Mouse (Mus musculus) c-Kit-positive CD71-positive TER-119-positive erythroid progenitor cells, embryonic 14.5 days (primary cell): Measurements from ENCODE around the gene Kng2.
"Not testable (repeated sequence)": the region's sequence is repeated elsewhere in the genome, so short reads cannot be mapped to it uniquely, and the experiment has no call there.

Experiments used
- DNase-seq: peaks from one replicate; pipeline ENCODE4 v3.0.0-alpha.2; 2013; ENCODE audit warnings: low spot score

The Kng2 gene

DNA sequence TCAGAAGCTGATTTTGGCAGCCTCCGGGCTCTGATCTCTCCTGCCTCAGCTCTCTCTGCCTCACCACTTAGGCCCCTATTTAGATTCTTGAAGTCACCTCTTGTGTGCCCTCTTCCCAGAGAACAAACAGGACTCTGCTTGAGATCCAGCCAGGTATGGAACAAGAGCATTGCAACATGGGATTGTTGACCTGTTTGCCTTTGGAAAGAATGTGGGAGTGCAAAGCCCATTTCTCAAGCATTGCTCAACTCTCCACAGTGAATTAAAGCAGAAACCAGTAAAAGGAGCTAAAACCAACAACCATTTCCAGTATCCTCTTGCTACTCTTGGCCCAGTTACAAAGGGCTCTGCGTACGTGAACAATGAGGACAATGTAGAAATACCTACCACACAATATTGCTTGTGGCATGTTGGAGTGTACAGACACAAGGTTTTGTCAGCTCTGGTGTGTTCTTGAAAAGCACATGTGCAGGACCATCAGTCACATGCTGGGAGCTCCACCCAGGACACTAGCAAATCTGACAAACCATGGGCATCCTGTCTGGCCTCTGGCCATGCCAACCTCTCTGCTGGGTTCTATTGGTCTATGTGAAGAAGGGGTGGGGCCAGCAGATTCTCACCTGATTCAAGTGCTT is at the start of gene Kng2:
TSS of gene Kng2 (minus strand) at position 517 of the 635 bp plus-strand sequence.
- not testable (repeated sequence) for DNase-seq

- DNase-seq, result not testable (repeated sequence)
Measured at GRCm38 (mm10) chr16:23077516-23077915, 48.2 kb upstream of the Kng2 start.

GRCm38 (mm10) chr16:23060781-23061325 is 31.6 kb upstream of the Kng2 start:
- DNase-seq, result not testable (repeated sequence)

GRCm38 (mm10) chr16:23059630-23060029 is 30.3 kb upstream of the Kng2 start:
- DNase-seq, result not testable (repeated sequence)

DNA sequence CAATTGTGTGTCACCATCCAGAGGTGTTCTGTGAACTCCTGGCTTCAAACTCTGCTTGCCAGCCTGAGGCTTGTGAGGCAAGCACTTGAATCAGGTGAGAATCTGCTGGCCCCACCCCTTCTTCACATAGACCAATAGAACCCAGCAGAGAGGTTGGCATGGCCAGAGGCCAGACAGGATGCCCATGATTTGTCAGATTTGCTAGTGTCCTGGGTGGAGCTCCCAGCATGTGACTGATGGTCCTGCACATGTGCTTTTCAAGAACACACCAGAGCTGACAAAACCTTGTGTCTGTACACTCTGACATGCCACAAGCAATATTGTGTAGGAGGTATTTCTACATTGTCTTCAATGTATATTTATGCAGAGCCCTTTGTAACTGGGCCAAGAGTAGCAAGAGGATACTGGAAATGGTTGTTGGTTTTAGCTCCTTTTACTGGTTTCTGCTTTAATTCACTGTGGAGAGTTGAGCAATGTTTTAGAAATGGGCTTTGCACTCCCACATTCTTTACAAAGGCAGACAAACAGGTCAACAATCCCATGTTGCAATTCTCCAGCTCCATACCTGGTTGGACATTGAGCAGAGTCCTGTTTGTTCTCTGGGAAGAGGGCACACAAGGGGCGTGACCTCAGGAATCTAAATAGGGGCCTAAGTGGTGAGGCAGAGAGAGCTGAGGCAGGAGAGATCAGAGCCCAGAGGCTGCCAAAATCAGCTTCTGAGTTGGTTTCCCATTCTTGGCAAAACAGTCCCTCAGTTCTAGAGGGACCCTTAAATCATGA is 28.6 kb upstream of the Kng2 start, which contains the start of gene Kng1:
TSS of gene Kng1 (plus strand) at position 198 of the 780 bp plus-strand sequence.
- not testable (repeated sequence) for DNase-seq

DNA sequence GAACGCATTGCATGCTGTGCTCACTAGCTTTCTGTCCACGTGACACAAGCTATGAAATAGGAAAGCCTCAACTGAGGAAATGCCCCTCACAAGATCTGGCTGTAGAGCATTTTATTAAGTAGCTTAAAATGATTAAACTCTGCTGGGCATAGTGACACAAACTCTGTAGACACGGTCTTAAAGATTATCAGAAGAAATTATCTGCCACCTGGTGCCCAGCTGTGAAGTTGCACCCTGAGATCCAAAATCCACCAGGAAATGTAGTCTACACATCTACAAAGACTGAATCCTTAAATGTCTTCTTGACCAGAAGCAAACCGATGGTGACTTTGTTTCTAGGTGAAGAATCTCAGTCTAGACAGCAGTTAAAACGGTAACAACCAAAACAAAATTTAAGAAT is 17.0 kb upstream of the Kng2 start:
- no peak for DNase-seq

GRCm38 (mm10) chr16:23040876-23041275 is 11.6 kb upstream of the Kng2 start:
- DNase-seq, result no peak

DNA sequence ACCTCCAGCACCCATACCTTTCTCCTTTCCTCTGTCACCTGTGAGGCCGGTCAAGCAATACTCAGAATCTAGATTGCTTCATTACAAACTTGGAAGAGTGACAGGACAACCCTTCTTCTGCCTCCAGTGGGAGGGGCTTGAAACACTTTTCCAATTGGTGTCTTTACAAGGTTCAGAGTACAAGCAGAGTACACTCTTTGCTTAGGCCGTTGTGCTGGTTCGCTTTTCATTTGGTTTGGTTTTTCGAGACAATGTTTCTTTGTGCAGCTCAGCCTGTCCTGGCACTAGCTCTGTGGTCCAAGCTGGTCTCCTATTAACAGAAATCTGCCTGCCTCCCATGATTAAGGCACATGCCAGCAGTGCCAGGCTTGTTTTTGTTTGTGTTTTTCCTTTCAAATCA is 10.0 kb upstream of the Kng2 start:
- DNase-seq, result no peak

DNA sequence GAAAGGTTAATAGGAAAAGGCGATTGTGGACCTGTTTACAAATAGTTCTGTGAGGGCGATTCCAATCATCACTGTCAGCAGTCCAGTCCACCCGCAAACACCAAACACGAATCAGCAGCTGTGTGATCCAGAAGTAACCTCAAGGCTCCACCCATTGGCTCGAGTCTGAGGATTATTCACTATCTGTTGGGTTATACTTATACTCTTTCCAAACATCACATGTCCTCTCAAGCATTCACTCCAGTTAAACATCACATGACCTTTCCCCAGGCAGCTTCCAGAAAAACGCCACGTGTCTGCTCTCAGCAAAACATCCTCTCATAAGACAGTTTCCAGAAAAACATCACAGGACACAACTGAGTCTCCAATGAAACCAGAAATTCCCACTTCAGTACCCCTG is 8.5 kb upstream of the Kng2 start:
- DNase-seq, result no peak

DNA sequence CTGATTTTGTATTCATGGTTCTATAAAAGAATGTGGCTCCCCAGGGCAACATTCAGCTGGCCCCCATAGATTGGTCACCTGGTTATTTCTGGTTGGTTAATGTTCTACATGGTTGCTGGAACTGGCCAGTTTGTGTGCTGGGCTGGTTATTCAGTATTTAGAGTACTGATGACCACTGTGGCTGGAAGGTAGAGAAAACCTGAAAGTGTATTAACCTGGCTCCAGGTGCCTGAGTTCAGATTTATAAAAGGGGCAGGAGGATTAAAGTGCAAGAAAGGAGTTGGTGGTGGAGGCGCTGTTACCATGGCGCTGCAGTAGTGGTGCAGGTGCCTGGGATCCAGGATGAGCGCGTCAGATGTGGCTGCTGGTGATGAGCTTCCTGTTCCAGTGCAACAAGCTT is 4.4 kb upstream of the Kng2 start:
- no peak for DNase-seq

DNA sequence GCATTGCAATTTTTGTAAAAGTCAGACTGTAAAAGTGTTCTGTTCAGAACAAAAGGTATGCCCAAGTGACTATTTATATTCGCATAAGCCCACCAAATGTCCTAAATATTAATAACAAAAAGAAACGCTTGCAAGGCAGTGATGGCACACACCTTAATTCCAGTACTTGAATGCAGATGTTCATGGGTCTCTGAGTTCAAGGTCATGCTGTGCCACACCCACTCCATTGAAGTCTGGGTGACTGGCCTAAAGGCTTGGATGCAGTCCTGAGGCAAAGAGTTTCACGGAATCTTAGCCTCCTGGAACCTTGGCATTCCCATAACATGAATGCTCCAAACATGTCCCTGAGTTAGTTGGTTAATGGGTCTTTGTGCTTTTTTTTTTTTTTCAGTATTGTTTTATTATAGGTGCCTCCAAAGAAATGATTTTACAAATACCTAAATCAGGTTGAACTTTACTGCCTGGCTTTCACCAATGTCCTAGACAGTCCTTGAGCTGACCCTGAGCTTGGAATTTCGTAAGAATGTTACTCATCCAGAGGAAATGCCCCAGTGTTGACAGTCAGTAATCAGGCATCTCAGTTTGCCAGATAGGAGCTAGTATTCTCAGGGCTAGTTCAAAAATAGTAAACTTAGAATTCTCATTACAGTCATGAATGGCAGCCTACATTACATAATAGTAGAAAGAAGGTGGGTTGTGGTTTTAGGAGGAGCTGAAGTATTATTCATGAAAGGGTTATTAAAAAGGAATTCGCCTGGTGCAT is 1.6 kb upstream of the Kng2 start:
- DNase-seq, result no peak

- not testable (repeated sequence) for DNase-seq
Measured at GRCm38 (mm10) chr16:23027341-23027740, 1.9 kb downstream of the Kng2 start.

DNA sequence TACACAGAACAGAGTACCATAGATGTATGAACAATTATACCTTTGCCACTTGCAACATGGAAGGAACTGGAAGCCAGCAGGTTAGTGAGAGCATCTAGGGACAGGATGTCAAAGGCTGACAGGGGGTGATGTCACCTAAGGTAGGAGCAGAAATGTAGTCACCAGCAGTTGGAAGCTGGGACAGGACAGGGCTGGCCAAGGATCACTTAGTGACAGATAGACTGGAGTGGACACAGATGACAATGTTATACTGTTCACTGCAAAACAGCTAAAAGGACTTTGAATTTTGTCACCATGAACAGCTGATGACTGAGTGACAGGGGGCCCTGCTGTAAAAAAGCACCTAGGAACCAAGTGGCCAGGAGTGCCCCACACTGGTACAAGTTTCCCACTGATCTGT is 2.7 kb downstream of the Kng2 start:
- no peak for DNase-seq

- DNase-seq, result no peak
Measured at GRCm38 (mm10) chr16:23025111-23025510, 4.2 kb downstream of the Kng2 start.

DNA sequence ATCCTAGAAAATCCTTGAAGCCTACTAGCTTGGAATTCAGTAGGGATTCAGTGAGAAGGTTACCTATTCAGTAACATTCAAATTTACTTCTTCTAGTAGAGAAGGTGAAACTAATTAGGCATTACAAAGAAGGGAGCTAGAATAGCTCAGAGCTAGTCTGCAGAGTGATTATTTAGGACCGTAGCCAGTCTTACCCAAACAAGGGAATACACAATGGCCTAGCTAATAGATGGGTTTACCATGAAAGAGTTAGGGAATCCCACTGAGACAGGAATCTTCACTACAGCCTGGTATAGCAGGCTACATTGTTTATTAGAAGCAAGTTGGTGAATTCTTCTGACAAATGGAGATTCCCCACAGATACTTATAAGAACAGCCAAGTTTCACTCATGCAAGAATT is 8.7 kb downstream of the Kng2 start:
- DNase-seq, result not testable (repeated sequence)

DNA sequence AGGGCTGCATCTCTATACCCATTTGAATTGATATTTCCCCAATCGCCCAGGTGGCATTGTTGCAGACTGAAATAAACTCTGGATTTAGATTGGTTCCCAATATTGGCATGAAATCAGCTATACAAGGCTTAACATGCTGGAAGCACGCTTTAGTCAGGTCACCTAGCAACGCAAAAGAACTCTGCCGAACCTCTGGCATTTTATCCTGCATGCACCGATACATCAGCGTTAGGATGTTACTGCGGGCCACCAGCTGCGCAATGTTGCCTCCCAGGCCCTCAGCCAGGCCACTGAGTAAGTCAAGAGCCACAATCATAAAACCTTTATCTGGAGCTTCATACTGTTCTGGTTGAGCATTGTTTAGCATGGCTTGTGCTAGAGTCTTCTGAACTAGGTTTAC is 14.6 kb downstream of the Kng2 start:
- not testable (repeated sequence) for DNase-seq

DNA sequence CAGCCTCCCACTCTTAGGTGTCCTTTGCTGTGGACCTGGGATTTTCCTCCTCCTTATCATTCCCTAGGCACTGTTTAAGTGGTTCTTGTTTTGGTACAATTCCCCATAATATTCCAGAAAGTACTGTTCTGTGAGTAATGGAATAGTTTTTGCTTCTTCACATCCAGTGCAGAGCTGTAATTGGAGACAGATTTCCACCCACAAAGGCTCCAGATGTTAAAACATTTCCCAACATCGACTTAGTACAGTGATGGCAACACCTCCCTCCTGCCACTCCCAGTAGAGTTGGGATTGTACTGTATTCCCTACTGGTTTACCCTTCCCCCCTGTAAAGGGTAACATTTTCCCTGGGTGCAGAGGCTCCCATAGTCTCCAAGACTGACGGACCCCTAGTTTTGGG is 15.5 kb downstream of the Kng2 start:
- DNase-seq, result not testable (repeated sequence)

DNA sequence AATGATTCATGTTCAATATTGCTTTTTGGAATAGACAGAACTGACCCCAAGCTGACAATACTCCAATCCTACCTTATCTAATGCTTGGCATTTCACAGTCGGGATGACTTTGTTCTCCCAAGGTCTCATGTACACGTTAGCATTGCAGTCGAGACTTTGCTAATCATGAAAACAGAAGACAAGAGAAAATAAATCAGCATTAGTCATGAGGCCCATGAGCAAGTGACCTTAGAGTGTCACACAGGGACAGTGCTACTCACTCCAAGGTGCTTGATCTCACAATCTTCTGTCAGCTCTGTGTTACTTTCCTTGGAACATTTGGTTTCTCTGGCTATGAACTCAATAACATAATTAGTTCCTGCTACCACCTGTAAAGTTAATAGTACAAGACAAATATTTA is 32.3 kb downstream of the Kng2 start:
- not testable (repeated sequence) for DNase-seq

- no peak for DNase-seq
Measured at GRCm38 (mm10) chr16:22967383-22968030, 61.8 kb downstream of the Kng2 start.

DNA sequence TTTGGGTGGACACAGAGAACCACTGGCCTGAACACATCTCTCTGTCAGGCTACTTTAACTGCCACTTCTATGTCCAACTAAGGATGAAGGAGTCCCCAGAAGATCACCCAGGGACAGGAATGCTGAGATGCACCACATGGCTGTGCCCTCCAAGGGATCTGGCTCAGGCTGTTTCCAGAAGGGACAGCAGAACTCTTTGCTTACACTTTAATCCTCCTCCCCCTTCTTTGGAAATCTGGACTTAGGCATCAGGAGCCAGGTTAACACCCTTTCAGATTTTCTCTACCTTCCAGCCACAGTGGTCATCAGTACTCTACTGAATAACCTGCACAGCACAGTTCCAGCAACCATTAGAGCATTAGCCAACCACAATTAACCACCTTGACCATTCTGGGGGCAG is 66.0 kb downstream of the Kng2 start:
- no peak for DNase-seq

DNA sequence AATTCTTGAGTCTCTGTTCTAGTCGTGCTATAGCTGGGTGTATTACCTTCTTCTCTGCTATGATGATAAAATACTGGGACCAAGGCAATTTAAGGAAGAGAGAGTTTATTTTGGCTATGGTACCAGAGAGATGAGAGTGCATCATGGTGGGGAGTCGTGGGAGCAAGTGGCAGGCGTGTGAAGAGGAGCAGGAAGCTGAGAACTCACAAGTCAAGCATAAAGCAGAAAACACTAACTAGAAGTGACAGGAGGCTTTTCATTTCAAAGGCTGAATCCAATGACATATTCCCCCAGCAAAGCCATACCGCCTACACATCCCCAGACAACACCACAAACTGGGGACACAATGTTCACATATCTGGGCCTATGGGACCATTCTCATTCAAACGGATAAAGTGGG is 67.0 kb downstream of the Kng2 start:
- no peak for DNase-seq

DNA sequence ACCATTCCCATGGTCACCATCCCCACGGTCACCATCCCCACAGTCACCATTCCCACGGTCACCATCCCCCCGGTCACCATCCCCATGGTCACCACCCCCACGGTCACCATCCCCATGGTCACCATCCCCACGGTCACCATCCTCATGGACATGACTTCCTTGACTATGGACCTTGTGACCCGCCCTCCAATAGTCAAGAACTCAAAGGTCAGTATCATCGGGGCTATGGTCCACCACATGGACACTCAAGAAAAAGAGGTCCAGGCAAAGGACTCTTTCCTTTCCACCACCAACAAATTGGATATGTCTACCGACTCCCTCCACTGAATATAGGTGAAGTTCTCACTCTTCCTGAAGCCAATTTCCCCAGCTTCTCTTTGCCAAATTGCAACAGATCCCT is 68.2 kb downstream of the Kng2 start:
- DNase-seq, result no peak
